Mouse (Mus musculus) liver, postnatal 0 days (tissue): ENCODE data around the gene Cdc42ep5.

Experiments
- CTCF ChIP-seq: sonication (generic); IDR thresholded peaks from 2 replicates; pipeline ENCODE4 v1.5.1; 2016; ENCODE audit warnings: antibody characterized with exemption, low read depth
- EP300 ChIP-seq: IDR thresholded peaks from 2 replicates; pipeline ENCODE4 v1.6.1; 2016; ENCODE audit warnings: antibody characterized with exemption, low read depth, mild to moderate bottlenecking

- TF ChIP-seq EP300 = no peak
- no peak for TF ChIP-seq CTCF
These were observed 39.8 kb downstream of the Cdc42ep5 start for GRCm38 (mm10) chr7:4124856-4125255.
